Comparison of ENCODE assay signal across 7 mouse cellular contexts in the genomic region with DNA sequence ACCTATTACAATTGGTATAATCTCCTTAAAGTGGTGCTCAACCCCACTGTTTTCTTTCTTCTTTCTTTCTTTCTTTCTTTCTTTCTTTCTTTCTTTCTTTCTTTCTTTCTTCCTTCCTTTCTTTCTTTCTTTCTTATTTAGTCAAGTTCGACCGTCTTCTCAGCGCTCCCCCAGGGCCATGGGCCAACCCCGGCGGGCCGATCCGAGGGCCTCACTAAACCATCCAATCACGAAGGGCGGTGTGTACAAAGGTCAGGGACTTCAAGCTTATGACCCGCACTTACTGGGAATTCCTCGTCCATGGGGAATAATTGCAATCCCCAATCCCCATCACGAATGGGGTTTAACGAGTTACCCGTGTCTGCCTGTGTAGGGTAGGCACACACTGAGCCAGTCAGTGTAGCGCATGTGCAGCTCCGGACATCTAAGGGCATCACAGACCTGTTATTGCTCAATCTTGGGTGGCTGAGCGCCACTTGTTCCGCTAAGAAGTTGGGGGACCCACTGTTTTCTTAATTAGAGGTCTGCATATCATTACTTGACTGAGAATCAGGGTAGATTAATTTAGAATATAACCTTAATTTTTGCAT. TPM values are rescaled to one million over a fixed set of nuclear protein-coding genes. Genes with fewer than 3 reads are reported as not detected.
A peak's percentile ranks its signal among the peaks of the same experiment; 100 is the strongest.
DNase-seq lines count a peak whose midpoint lies in the region; ATAC-seq lines count a peak whose summit lies in the region.

No protein-coding gene starts in this region.

- 72% methylated on average over 18 of the region's 18 CpGs for WGBS in heart, embryonic 12.5 days

- H3K4me2 ChIP-seq in heart, embryonic 12.5 days = no peak overlapping the region

- DNase-seq in CD8-positive naive resting alpha-beta T cell, adult 2 months (ENCODE audit: low read depth in 2 of 2, low spot score in 2 of 2) = peak; percentile 29 to 75
- peak; percentile 95 for DNase-seq in R1 (ENCODE audit: low read depth, low spot score)
- DNase-seq in embryo, embryonic 10.5 days (ENCODE audit: low spot score) = peak; percentile 100
- peak; percentile 79 for DNase-seq in kidney, postnatal 14 days
- DNase-seq in skeletal muscle tissue, adult 2 months (ENCODE audit: low read depth, low spot score) = peak; percentile 99

- ATAC-seq in heart, embryonic 12.5 days (ENCODE audit: insufficient number of reproducible peaks, low FRiP score) = peak; percentile 100
- peak; percentile 96 for ATAC-seq in megakaryocyte, adult 5-6 weeks (ENCODE audit: poor library complexity, severe bottlenecking)

- peaks cover 19% of the 10 kb centered on the region for H3K9me3 ChIP-seq in heart, embryonic 12.5 days (replicated peaks)

- no peak overlapping the region for H3K27ac ChIP-seq in heart, embryonic 12.5 days (ENCODE audit: poor library complexity, severe bottlenecking)

- H3K36me3 ChIP-seq in heart, embryonic 12.5 days = no peaks in the 10 kb centered on the region

- H3K4me3 ChIP-seq in heart, embryonic 12.5 days = no peak overlapping the region

- H3K4me1 ChIP-seq in heart, embryonic 12.5 days (replicated peaks) = no peaks in the 10 kb centered on the region

- H3K27me3 ChIP-seq in heart, embryonic 12.5 days (replicated peaks) = no peaks in the 10 kb centered on the region

- H3K9ac ChIP-seq in heart, embryonic 12.5 days = no peak overlapping the region

RNA-seq across cellular contexts. Expression of gene Cd209a, which starts 5.6 kb away (rescaled TPM):
- not detected in 2 replicates for polyA plus RNA-seq in heart, embryonic 12.5 days (2016; fragmentation: Nextera tagmentation; extraction: Ambion mirVana)
- total RNA-seq in megakaryocyte, adult 5-6 weeks (2015) = 87.1 and 93.3 TPM in 2 replicates
- total RNA-seq in megakaryocyte, adult 5-6 weeks (2017) = 80.2 and 95.6 TPM in 2 replicates

RNA-seq across cellular contexts. Expression of gene Clec4g, which starts 33.9 kb away (rescaled TPM):
- polyA plus RNA-seq in heart, embryonic 12.5 days (2016; fragmentation: Nextera tagmentation; extraction: Ambion mirVana) = 3.7 and 5.0 TPM in 2 replicates
- total RNA-seq in megakaryocyte, adult 5-6 weeks (2015) = 0.55 and 1.3 TPM in 2 replicates
- 0.33 and 1.2 TPM in 2 replicates for total RNA-seq in megakaryocyte, adult 5-6 weeks (2017)
